Mouse (Mus musculus) erythroblast, embryonic 14.5 days (primary cell): Measurements from ENCODE around the gene Btbd11.

ENCODE experiments used
- GATA1 ChIP-seq: IDR thresholded peaks from 2 replicates; pipeline ENCODE4 v1.6.1; 2012; ENCODE audit warnings: low read length, inconsistent platforms, mixed read lengths
- TAL1 ChIP-seq: IDR thresholded peaks from 3 replicates; pipeline ENCODE4 v1.6.1; 2012; ENCODE audit warnings: low read length, inconsistent platforms, mixed read lengths

DNA sequence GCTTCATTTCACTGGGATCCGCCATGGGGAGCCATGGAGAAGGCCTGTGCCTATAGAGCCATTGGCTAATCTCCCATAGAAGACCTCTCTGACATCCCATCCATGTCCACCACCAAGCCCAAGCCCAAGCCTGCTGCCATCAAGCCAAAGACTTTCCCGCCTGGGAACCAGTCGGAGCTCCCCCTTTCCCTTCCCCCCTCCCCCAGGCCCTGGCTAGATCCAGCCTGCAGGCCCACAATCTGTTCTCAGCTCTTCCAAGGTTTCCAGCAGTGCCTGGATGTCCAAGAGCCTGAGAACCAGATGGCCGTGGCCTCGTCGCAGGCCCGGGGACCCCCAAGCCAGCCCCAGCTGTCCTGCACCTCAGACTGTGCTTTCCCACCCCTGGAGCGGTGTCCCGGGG lies 295.8 kb downstream of the Btbd11 start:
- TF ChIP-seq GATA1 (no peak), TAL1 (no peak)
